Mouse (Mus musculus) intestine, embryonic 16.5 days (tissue): ENCODE results near the gene Gm49368. TPM values are rescaled to one million over a fixed set of nuclear protein-coding genes. Genes with fewer than 3 reads are reported as not detected.
A peak's percentile ranks its signal among the peaks of the same experiment; 100 is the strongest.
"Not testable (repeated sequence)": the region's sequence is repeated elsewhere in the genome, so short reads cannot be mapped to it uniquely, and the experiment has no call there.

Source experiments
- ATAC-seq: fragments of 200-750 bp; cut with Nextera tagmentation; 2 replicates; pipeline ENCODE4 v1.8.0; 2017; ENCODE audit warnings: moderate TSS enrichment, moderate library complexity
- H3K27ac ChIP-seq: fragments of 300-500 bp; sonication (generic); 2 replicates; pipeline ENCODE4 v1.5.1; 2014; ENCODE audit warnings: mild to moderate bottlenecking, low read length
- H3K27me3 ChIP-seq: fragments of 300-500 bp; sonication (generic); replicated peaks from 2 replicates; pipeline ENCODE4 v1.6.1; 2014; ENCODE audit warnings: low read length, control low read depth, mixed read lengths; ENCODE audit not compliant: control insufficient read depth, insufficient read depth
- H3K36me3 ChIP-seq: fragments of 300-500 bp; sonication (generic); 2 replicates; pipeline ENCODE4 v1.6.1; 2014; ENCODE audit warnings: low read length, control low read depth; ENCODE audit not compliant: control insufficient read depth, insufficient read depth
- H3K4me1 ChIP-seq: fragments of 300-500 bp; sonication (generic); 2 replicates; pipeline ENCODE4 v1.6.1; 2014; ENCODE audit warnings: low read length, control low read depth, mixed read lengths; ENCODE audit not compliant: control insufficient read depth, insufficient read depth
- H3K4me2 ChIP-seq: fragments of 300-500 bp; sonication (generic); 2 replicates; pipeline ENCODE4 v1.6.1; 2014; ENCODE audit warnings: low read depth, low read length, control low read depth
- H3K4me3 ChIP-seq: fragments of 300-500 bp; sonication (generic); 2 replicates; pipeline ENCODE4 v1.5.1; 2014; ENCODE audit warnings: mild to moderate bottlenecking, low read length
- H3K9ac ChIP-seq: fragments of 300-500 bp; sonication (generic); 2 replicates; pipeline ENCODE4 v1.6.1; 2014; ENCODE audit warnings: low read depth, low read length
- H3K9me3 ChIP-seq: fragments of 300-500 bp; sonication (generic); 2 replicates; pipeline ENCODE4 v1.6.1; 2016; ENCODE audit warnings: low read length, control low read depth; ENCODE audit not compliant: control insufficient read depth
- WGBS: fragments of 180-500 bp; shearing (Covaris S2); extraction: QIAGEN DNeasy Blood & Tissue Kit; methylation state at CpG from one replicate; pipeline ENCODE4 v1.1.7; 2014; 5-methylcytosine and 5-hydroxymethylcytosine counted together
- polyA plus RNA-seq: library from polyadenylated mRNA; unstranded; fragments of >200 nt; fragmentation: Nextera tagmentation; extraction: Ambion mirVana; gene quantifications from 2 replicates; pipeline ENCODE4 v1.2.1, GENCODE M21; 2015

The Gm49368 gene
- polyA plus RNA-seq, 1 experiment from 2014 or later = not detected

GRCm38 (mm10) chr7:128025381-128025780, 37.1 kb upstream of the Gm49368 start:
- no peaks in the 10 kb centered on the region for H3K27me3 ChIP-seq
- H3K9ac ChIP-seq = no peak overlapping the region
- no peak for ATAC-seq

GRCm38 (mm10) chr7:128031403-128031976, 31.0 kb upstream of the Gm49368 start:
- no peaks in the 10 kb centered on the region for H3K36me3 ChIP-seq
- H3K4me3 ChIP-seq = no peak overlapping the region
- H3K4me1 ChIP-seq = no peaks in the 10 kb centered on the region
- H3K4me2 ChIP-seq = peak overlapping the region; percentile 31
- no peaks in the 10 kb centered on the region for H3K9me3 ChIP-seq
- WGBS = 37% methylated on average over 9 of the region's 9 CpGs
- H3K27ac ChIP-seq = peak overlapping the region; percentile 88
- ATAC-seq = peak; percentile 80
- H3K27me3 ChIP-seq = no peaks in the 10 kb centered on the region
- H3K9ac ChIP-seq = peak overlapping the region; percentile 25; the same call in 1 of the 2 replicates

More at GRCm38 (mm10) chr7:128025381-128025780, 37.1 kb upstream of the Gm49368 start:
- no peaks in the 10 kb centered on the region for H3K36me3 ChIP-seq
- no peaks in the 10 kb centered on the region for H3K9me3 ChIP-seq
- no peak overlapping the region for H3K4me2 ChIP-seq
- no peaks in the 10 kb centered on the region for H3K4me1 ChIP-seq
- H3K4me3 ChIP-seq = no peak overlapping the region
- H3K27ac ChIP-seq = no peak overlapping the region
- 73% methylated on average over 4 of the region's 4 CpGs for WGBS

GRCm38 (mm10) chr7:128032290-128032988, 30.0 kb upstream of the Gm49368 start:
- no peaks in the 10 kb centered on the region for H3K9me3 ChIP-seq
- 61% methylated on average over 5 of the region's 5 CpGs for WGBS
- ATAC-seq = peak; percentile 95
- H3K27ac ChIP-seq = peak overlapping the region; percentile 88
- H3K27me3 ChIP-seq = no peaks in the 10 kb centered on the region
- peak overlapping the region; percentile 31 for H3K4me2 ChIP-seq
- no peaks in the 10 kb centered on the region for H3K4me1 ChIP-seq
- H3K36me3 ChIP-seq = no peaks in the 10 kb centered on the region
- H3K9ac ChIP-seq = 0 out of 2 replicates have a peak overlapping the region, but pooled peaks have one; percentile 25
- peak overlapping the region; percentile 5; the same call in 1 of the 2 replicates for H3K4me3 ChIP-seq

GRCm38 (mm10) chr7:128032989-128033293, 29.5 kb upstream of the Gm49368 start:
- peak overlapping the region; percentile 88 for H3K27ac ChIP-seq
- ATAC-seq = peak; percentile 54
- H3K9ac ChIP-seq = 0 out of 2 replicates have a peak overlapping the region, but pooled peaks have one; percentile 10
- no peaks in the 10 kb centered on the region for H3K36me3 ChIP-seq
- no peaks in the 10 kb centered on the region for H3K27me3 ChIP-seq
- WGBS = 80% methylated on average over 3 of the region's 3 CpGs
- no peaks in the 10 kb centered on the region for H3K4me1 ChIP-seq
- H3K4me3 ChIP-seq = no peak overlapping the region
- H3K9me3 ChIP-seq = no peaks in the 10 kb centered on the region
- no peak overlapping the region for H3K4me2 ChIP-seq

GRCm38 (mm10) chr7:128033616-128034015, 28.9 kb upstream of the Gm49368 start:
- Histone ChIP-seq H3K9ac (no peak overlapping the region), H3K9me3 (no peaks in the 10 kb centered on the region), H3K27me3 (no peaks in the 10 kb centered on the region), H3K4me3 (no peak overlapping the region), H3K36me3 (no peaks in the 10 kb centered on the region), H3K4me2 (no peak overlapping the region), H3K27ac (peak overlapping the region; percentile 88), H3K4me1 (no peaks in the 10 kb centered on the region)
- WGBS = 84% methylated on average over 4 of the region's 4 CpGs
- ATAC-seq = no peak

- H3K4me1 ChIP-seq, ATAC-seq, H3K4me2 ChIP-seq, H3K9me3 ChIP-seq, H3K36me3 ChIP-seq, H3K9ac ChIP-seq, H3K27ac ChIP-seq, H3K4me3 ChIP-seq, H3K27me3 ChIP-seq: not testable (repeated sequence)
- WGBS = 76% methylated on average over 15 of the region's 15 CpGs
Observed at GRCm38 (mm10) chr7:128042161-128042820, 20.2 kb upstream of the Gm49368 start.

GRCm38 (mm10) chr7:128044142-128044785, 18.2 kb upstream of the Gm49368 start:
- no peaks in the 10 kb centered on the region for H3K4me1 ChIP-seq
- ATAC-seq = no peak
- H3K36me3 ChIP-seq = no peaks in the 10 kb centered on the region
- H3K9me3 ChIP-seq = no peaks in the 10 kb centered on the region
- no peak overlapping the region for H3K4me3 ChIP-seq
- H3K27ac ChIP-seq = no peak overlapping the region
- 63% methylated on average over 4 of the region's 4 CpGs for WGBS
- no peak overlapping the region for H3K4me2 ChIP-seq
- no peaks in the 10 kb centered on the region for H3K27me3 ChIP-seq
- H3K9ac ChIP-seq = no peak overlapping the region

GRCm38 (mm10) chr7:128045640-128046039, 16.8 kb upstream of the Gm49368 start:
- Histone ChIP-seq H3K36me3 (no peaks in the 10 kb centered on the region), H3K27me3 (no peaks in the 10 kb centered on the region), H3K4me3 (no peak overlapping the region), H3K4me2 (no peak overlapping the region), H3K4me1 (0 out of 2 replicates have a peak, but pooled peaks cover under 1% of the 10 kb centered on the region), H3K9ac (no peak overlapping the region), H3K9me3 (no peaks in the 10 kb centered on the region), H3K27ac (no peak overlapping the region)
- no peak for ATAC-seq
- WGBS = 56% methylated on average over 2 of the region's 2 CpGs

- Histone ChIP-seq H3K4me1 (0 out of 2 replicates have a peak, but pooled peaks cover 3% of the 10 kb centered on the region), H3K9me3 (no peaks in the 10 kb centered on the region), H3K27ac (no peak overlapping the region), H3K4me2 (no peak overlapping the region), H3K27me3 (no peaks in the 10 kb centered on the region), H3K36me3 (no peaks in the 10 kb centered on the region), H3K4me3 (no peak overlapping the region), H3K9ac (no peak overlapping the region)
- no peak for ATAC-seq
- WGBS = 87% methylated on average over 4 of the region's 4 CpGs
Observed at GRCm38 (mm10) chr7:128048819-128049218, 13.7 kb upstream of the Gm49368 start.
